Mouse (Mus musculus): ENCODE data around the gene Stx4a. TPM values are rescaled to one million over a fixed set of nuclear protein-coding genes. Genes with fewer than 3 reads are reported as not detected.
"Not testable (repeated sequence)": the region's sequence is repeated elsewhere in the genome, so short reads cannot be mapped to it uniquely, and the experiment has no call there.

Gene Stx4a
- total RNA-seq, 2 experiments from 2014 or later = 60.2 to 64.6 TPM

GRCm38 (mm10) chr7:127820836-127821509 is 3.1 kb upstream of the Stx4a start:
- no peak overlapping the region for H3K27ac ChIP-seq
- DNase-seq (ENCODE audit: low spot score in 2 of 2) = no peak
- no peak for TF ChIP-seq CTCF (conservative IDR thresholded peaks at IDR 0.05)
- H3K4me3 ChIP-seq = no peak overlapping the region

GRCm38 (mm10) chr7:127822494-127822893 is 1.6 kb upstream of the Stx4a start:
- no peak for TF ChIP-seq CTCF (conservative IDR thresholded peaks at IDR 0.05)
- DNase-seq (ENCODE audit: low spot score in 2 of 2) = no peak
- H3K27ac ChIP-seq = peak overlapping the region; percentile 84; the same call in 1 of the 2 replicates

DNA sequence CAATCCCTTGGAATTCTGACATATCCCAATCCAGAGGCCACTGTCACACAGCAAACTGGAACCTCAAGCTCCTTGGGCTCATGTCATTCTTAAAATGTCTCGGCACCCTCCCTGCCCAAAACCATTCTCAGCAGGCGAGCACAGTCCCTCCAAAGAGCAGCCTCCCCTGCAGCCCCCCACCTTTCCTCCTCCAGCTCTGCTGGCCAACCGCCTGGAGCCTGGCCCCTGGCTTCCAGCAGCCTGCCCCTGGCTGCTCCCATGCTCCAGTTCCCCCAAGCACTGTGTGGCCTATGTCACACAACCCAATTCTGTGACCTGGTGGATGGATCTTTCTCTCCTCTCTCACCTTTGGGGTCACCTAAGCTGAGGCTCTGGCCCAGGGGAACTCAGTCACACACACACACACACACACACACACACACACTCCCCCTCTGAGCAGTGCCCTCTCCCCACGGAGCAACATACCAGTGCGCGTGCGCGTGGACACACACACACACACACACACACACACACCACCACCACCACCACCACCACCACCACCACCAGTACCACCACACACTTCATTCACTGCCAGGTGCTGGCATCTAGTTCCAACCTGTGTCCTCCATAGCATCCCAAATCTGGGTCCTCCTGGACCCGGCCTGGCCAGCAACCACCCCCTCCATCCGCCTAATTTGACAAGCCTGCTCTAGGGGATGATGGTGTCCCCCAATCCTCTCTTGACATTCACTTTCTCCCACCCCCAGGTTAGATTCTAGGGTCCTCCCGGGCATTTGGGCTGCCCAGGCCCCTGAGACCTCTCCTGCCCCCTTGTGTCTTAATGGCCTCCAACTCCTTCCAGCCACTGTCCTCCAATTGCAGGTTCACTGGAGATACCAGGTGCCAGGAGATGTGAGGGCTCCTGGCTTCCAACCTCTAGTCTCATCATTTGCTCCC is 590 bp upstream of the Stx4a start:
- H3K27ac ChIP-seq = peak overlapping the region; percentile 96
- TF ChIP-seq CTCF (conservative IDR thresholded peaks at IDR 0.05) = peak; percentile 40
- peak in 1 of 2 experiments; percentile 52 for DNase-seq (ENCODE audit: low spot score in 2 of 2)

More at GRCm38 (mm10) chr7:127822494-127822893, 1.6 kb upstream of the Stx4a start:
- H3K4me3 ChIP-seq = peak overlapping the region; percentile 61

DNA sequence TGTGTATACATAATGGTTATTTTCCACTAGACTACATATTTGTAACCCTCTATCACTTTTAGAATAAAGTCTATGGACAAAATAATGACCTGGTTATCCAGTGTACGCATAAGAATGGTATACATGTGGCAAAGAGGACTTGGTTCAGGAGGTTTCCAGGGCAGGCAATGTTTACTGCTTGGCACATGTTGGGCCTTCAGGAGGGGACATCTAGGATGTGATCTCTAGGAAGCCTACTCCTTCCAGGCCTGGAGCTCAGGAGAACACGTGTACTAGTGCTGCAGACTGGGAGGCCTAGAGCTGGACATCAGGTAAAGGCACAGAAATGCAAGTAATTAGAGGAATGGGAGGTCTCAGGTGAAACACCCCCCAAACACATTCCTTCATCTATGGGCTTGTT is 11.5 kb downstream of the Stx4a start:
- no peak overlapping the region for H3K27ac ChIP-seq
- TF ChIP-seq CTCF (conservative IDR thresholded peaks at IDR 0.05) = no peak
- no peak overlapping the region for H3K4me3 ChIP-seq
- DNase-seq (ENCODE audit: low spot score in 2 of 2) = no peak

More for the DNA sequence above, 590 bp upstream of the Stx4a start:
- peak overlapping the region; percentile 75 for H3K4me3 ChIP-seq

- no peak for TF ChIP-seq CTCF (conservative IDR thresholded peaks at IDR 0.05)
- DNase-seq (ENCODE audit: low spot score in 2 of 2) = no peak
- no peak overlapping the region for H3K4me3 ChIP-seq
- no peak overlapping the region for H3K27ac ChIP-seq
Measured at GRCm38 (mm10) chr7:127837473-127837872, 13.4 kb downstream of the Stx4a start.

DNA sequence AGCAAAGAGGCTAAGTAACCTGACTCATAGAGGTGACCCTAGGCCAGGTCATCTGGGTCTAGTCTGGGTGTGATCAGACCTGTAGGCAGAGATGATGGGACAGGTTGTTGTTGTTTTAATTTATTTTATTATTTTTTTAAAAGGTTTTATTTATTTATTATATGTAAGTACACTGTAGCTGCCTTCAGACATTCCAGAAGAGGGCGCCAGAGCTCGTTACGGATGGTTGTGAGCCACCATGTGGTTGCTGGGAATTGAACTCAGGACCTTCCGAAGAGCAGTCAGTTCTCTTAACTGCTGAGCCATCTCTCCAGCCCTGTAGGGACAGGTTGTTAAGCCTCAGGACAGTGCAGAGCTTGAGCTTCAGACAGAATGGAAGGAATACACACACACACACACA is 13.8 kb downstream of the Stx4a start:
- H3K4me3 ChIP-seq; DNase-seq (ENCODE audit: low spot score in 2 of 2); H3K27ac ChIP-seq: not testable (repeated sequence)
- peak; percentile 42 for TF ChIP-seq CTCF (conservative IDR thresholded peaks at IDR 0.05)

DNA sequence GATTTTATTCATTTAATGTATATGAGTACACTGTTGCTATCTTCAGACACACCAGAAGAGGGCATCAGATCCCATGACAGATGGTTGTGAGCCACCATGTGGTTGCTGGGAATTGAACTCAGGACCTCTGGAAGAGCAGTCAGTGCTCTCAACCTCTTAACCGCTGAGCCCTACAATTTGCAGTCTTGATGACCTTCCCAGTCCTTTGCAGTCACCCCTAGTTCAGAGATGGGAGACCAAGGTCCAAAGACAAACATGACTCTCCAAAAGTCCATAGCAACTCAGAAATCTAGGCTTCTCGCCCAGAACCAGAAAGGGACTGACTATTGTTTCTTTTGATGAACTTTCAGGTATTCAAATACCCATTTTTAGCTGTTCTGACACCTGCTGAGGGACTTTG is 15.9 kb downstream of the Stx4a start:
- not testable (repeated sequence) for H3K27ac ChIP-seq; DNase-seq (ENCODE audit: low spot score in 2 of 2)

GRCm38 (mm10) chr7:127840886-127841285 is 16.8 kb downstream of the Stx4a start:
- H3K4me3 ChIP-seq = peak overlapping the region; percentile 96
- peak overlapping the region; percentile 98 for H3K27ac ChIP-seq
- TF ChIP-seq CTCF (conservative IDR thresholded peaks at IDR 0.05) = no peak
- peak; percentile 58 to 63 for DNase-seq (ENCODE audit: low spot score in 2 of 2)

More for the DNA sequence above, 15.9 kb downstream of the Stx4a start:
- not testable (repeated sequence) for H3K4me3 ChIP-seq
- TF ChIP-seq CTCF (conservative IDR thresholded peaks at IDR 0.05) = peak; percentile 48

DNA sequence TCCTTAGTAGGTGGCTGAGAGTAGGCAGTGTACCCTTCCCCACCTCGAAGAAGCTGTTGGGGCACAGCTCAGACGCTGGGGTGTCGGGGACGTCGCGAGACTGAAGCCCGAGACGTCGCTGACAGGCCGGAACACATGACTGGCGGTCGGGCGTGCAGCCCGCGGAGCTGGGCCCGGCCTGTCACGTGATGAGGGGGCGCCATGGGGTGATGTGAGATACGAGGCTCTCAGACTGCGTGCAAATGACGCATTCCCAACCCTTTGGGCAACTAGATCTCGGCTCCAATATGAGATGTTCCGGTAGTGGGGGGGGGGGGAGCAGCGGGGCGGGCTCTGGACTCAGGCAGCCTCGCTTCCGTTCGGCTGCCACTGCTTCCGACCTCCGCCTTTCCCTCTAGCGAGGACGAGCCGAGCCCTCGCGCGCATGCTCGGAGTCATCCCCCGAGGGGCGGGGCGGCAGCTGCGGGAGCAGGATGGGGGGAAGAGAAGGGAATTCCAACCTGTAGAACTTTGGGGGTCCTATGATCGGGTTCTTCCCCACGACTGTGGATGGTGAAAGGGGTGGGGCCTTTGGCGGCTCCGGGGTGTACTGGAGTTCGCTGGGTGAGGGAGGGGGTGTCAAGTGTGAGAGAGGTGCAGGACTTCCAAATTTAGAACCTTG is 17.4 kb downstream of the Stx4a start:
- Histone ChIP-seq H3K27ac (peak overlapping the region; percentile 98), H3K4me3 (peak overlapping the region; percentile 96)
- peak; percentile 94 to 97 for DNase-seq (ENCODE audit: low spot score in 2 of 2)
- TF ChIP-seq CTCF (conservative IDR thresholded peaks at IDR 0.05) = no peak

DNA sequence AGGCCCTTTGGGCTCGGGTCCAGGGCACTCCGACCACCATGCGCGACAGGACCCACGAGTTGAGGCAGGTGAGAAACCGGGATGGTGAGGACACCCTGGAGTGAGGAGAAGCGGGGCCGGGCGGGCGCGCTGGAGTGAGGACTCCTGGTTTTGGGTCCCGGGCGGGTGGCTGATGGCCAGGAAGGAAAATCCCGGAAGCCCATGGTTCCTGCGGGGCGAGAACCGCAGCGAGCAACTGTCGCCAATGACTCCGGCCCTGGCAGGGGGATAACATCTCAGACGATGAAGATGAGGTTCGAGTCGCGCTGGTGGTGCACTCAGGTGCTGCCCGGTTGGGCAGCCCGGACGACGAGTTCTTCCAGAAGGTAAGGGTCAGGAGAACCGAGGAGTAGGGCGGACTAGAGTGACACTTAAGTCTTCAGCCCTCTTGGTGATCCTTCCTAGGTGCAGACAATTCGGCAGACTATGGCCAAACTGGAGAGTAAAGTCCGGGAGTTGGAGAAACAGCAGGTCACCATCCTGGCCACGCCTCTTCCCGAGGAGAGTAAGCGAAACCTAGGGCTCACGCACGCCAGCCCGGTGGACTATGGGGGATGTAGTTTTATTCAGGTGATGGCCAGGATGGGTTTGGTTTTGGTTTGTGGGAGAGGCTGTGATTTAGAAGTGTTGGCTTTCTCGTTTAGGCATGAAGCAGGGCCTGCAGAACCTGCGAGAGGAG is 18.1 kb downstream of the Stx4a start:
- no peak for TF ChIP-seq CTCF (conservative IDR thresholded peaks at IDR 0.05)
- DNase-seq (ENCODE audit: low spot score in 2 of 2) = peak; percentile 69 to 76
- Histone ChIP-seq H3K27ac (peak overlapping the region; percentile 98), H3K4me3 (peak overlapping the region; percentile 96)

DNA sequence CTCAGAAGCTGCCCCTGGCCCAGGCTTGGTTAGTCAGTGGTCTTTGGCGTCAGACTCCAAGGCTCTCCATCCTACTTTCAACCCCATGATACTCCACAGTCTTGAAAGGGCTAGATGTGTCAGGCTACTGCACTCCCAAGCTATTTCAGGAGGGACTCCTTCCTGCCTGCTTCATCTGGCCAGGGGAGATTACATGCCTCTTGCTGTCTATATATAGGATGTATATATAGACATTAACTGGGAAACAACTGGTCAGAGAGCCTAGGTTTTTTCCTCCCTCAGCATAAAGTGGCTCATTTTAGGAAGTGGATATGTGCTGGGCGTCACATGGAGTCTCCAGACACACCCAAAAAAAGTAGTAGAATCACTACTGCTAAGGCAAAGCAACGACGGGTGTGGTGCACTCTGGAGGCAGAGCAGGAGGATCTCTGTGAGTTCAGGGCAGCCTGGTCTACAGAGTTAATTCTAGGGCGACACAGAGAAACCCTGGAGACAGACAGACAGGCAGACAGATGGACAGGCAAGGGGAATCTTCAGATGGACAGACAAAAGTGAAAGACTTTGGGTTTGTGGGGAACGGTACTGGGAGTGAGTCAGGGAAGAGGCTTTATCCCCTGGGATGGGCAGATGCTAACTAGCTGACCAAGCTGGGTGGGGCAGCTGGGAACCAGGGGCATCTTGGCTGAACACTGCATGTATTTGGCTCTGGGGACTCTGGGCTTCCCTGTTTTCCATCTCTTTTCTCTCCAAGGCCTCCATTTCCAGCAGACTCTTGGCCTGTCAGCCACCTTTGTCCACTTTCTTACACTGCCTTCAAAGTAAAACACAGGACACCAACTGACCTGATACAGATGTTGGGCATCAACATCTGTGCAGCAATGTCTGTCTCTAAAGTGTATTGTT is 26.1 kb downstream of the Stx4a start:
- DNase-seq (ENCODE audit: low spot score in 2 of 2) = no peak
- Histone ChIP-seq H3K27ac (no peak overlapping the region), H3K4me3 (no peak overlapping the region)
- no peak for TF ChIP-seq CTCF (conservative IDR thresholded peaks at IDR 0.05)

Data from layer of hippocampus, adult 2 months (tissue).